17 mouse cellular contexts compared by ENCODE assay signal in the genomic region with DNA sequence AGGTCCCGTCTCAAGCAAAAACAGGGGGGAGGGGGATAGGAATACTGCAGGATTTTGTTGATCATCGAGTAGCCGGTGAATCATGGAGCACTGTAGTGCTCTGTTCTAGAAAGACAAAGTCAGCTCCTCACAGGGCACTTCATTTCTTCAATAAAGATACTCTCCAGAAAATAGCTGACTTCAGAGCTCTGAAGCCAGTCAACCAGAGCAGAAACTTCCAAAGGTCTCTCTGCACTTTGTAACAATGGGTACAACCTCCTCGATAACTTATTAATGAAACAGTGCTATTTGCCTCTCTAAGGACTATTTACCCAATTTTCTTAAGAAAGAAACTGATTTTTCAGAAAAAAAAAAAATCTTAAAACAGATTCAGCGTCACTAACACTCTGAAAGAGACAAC.
"Had no signal": no experiment of that assay in that cellular context is flagged by ENCODE, and none has a peak within 500 bp of the region (broad histone marks: within the 10 kb centered on the region; RNA-seq: fewer than 3 reads in every experiment).

No protein-coding gene starts in this region.

- H3K9ac ChIP-seq: lung, embryonic 15.5 days; midbrain, embryonic 13.5 days; midbrain, embryonic 15.5 days; neural tube, embryonic 12.5 days; stomach, embryonic 15.5 days had no signal

- H3K4me3 ChIP-seq: lung, embryonic 15.5 days; megakaryocyte, embryonic 14.5 days; midbrain, embryonic 13.5 days; midbrain, embryonic 15.5 days; neural tube, embryonic 12.5 days; stomach, embryonic 15.5 days had no signal

- H3K27me3 ChIP-seq: lung, embryonic 15.5 days; megakaryocyte, embryonic 14.5 days; midbrain, embryonic 13.5 days; midbrain, embryonic 15.5 days; neural tube, embryonic 12.5 days; stomach, embryonic 15.5 days had no signal

- H3K4me2 ChIP-seq: lung, embryonic 15.5 days; midbrain, embryonic 11.5 days; midbrain, embryonic 13.5 days; midbrain, embryonic 15.5 days; neural tube, embryonic 12.5 days; stomach, embryonic 15.5 days had no signal

- H3K4me1 ChIP-seq: lung, embryonic 15.5 days; megakaryocyte, embryonic 14.5 days; midbrain, embryonic 13.5 days; midbrain, embryonic 15.5 days; neural tube, embryonic 12.5 days; stomach, embryonic 15.5 days had no signal

- ATAC-seq: lung, postnatal 0 days; midbrain, embryonic 13.5 days; midbrain, embryonic 15.5 days had no signal

- H3K9me3 ChIP-seq: lung, embryonic 15.5 days; megakaryocyte, embryonic 14.5 days; midbrain, embryonic 13.5 days; midbrain, embryonic 15.5 days; neural tube, embryonic 12.5 days; stomach, embryonic 15.5 days had no signal

- DNase-seq: lung, adult 2 months; lung, postnatal 14 days; lung, postnatal 36 days; right cerebral cortex, postnatal 14 days; thymus, adult 2 months; thymus, postnatal 25 days; thymus, postnatal 4 days had no signal

- H3K27ac ChIP-seq: lung, embryonic 15.5 days; macrophage; midbrain, embryonic 13.5 days; midbrain, embryonic 15.5 days; neural tube, embryonic 12.5 days; stomach, embryonic 15.5 days; stomach, postnatal 0 days had no signal
